Mouse (Mus musculus): ENCODE data around the gene Srsf6. TPM values are rescaled to one million over a fixed set of nuclear protein-coding genes. Genes with fewer than 3 reads are reported as not detected.

Srsf6 gene
- 99.0 and 114 TPM in 2 replicates for polyA plus RNA-seq (2012; ENCODE audit: low replicate concordance)

GRCm38 (mm10) chr2:162931123-162931673 is at the start of gene Srsf6:
Gene Srsf6 (plus strand): TSS chr2:162931528.

GRCm38 (mm10) chr2:162943148-162943846 is 12.0 kb downstream of the Srsf6 start, which contains the start of gene L3mbtl1:
Gene L3mbtl1 (plus strand): TSS chr2:162943472.

Other genes starting within 250 kb of the Srsf6 start
- gene L3mbtl1, start 11.9 kb downstream of the Srsf6 start, polyA plus RNA-seq (2012; ENCODE audit: low replicate concordance) = 0.49 and 0.73 TPM in 2 replicates
- gene Sgk2, start 55.8 kb downstream of the Srsf6 start, polyA plus RNA-seq (2012; ENCODE audit: low replicate concordance) = not detected in 2 replicates
- 1.1 and 4.6 TPM in 2 replicates for gene Ift52, start 85.8 kb downstream of the Srsf6 start, polyA plus RNA-seq (2012; ENCODE audit: low replicate concordance)
- gene Mybl2, start 123.2 kb downstream of the Srsf6 start, polyA plus RNA-seq (2012; ENCODE audit: low replicate concordance) = 65.2 and 71.4 TPM in 2 replicates
- not detected in 2 replicates for gene Gtsf1l, start 156.3 kb downstream of the Srsf6 start, polyA plus RNA-seq (2012; ENCODE audit: low replicate concordance)

All from leukemia stem cell, adult 10-12 weeks (primary cell).